Mouse (Mus musculus): ENCODE data around the gene Nrf1. TPM values are rescaled to one million over a fixed set of nuclear protein-coding genes. Genes with fewer than 3 reads are reported as not detected.

The Nrf1 gene
- total RNA-seq, 2 experiments from 2014 or later = 27.1 to 52.1 TPM

DNA sequence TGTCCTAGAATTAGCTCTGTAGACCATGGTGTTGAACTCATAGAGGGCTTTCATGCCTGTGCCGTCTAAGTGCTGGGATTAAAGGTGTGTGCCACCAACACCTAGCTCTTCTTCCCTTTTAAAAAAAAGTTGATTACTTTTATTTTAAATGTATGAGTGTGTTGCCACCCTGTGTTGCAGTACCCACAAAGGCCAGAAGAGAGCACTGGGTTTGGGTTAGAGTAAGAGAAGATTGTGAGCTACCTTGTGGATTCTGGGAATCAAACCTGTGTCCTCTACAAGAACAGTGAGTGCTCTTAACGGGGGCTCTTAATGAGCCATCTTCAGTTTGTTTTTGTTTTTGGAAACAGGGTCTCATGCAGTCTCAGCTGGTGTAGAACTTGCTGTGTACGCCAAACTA is 24.7 kb downstream of the Nrf1 start:
- ATAC-seq (replicated peaks; ENCODE audit: poor library complexity) = peak; percentile 46; the same call in 1 of the 2 replicates

DNA sequence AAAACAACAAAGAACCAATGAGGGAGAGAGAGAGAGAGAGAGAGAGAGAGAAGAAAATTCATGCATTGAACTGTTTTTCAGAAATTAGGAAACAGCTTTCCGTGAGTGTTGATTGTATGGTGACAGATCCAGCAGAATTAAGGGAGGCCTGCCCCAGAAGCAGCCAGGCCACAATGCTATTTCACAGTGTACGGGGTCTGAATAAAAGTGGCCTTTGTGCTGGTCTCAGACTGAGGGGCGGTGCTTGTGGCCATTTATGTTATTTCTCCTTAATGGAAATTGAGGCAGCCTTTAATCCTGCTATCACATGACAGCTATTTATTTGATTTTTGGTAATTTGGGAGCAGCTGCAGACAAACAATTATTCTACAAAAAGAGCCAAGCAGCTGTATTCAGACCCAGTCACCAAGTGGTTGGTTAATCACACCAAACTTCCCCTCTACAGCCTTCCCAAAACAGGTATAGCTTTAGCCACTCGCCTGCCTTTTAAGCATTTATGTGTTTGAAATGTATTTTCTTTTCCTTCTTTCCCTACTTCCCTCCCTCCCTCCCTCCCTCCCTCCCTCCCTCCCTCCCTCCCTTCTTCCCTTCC is 31.2 kb downstream of the Nrf1 start:
- ATAC-seq (replicated peaks; ENCODE audit: poor library complexity) = no peak

DNA sequence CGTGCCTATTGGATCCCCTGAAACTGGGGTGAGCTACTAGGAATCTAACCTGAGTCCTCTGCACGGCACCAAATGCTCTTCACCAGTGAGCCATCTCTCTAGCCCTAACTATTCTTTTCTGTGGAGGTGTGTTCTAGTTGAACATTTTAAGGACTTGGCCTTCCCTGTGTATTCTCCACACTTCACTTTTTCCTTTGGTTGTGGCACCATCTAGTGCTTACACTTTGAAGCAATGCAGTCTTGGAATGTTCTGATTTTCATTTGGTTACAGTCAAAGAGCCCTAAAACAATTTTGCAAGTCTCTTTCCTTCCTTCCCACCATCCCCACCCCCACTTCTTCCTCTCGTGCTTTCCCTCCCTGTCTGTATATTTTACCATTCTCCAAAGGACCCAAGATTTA is 33.6 kb downstream of the Nrf1 start:
- ATAC-seq (replicated peaks; ENCODE audit: poor library complexity) = 0 out of 2 replicates have a peak, but pooled peaks have one; percentile 23

DNA sequence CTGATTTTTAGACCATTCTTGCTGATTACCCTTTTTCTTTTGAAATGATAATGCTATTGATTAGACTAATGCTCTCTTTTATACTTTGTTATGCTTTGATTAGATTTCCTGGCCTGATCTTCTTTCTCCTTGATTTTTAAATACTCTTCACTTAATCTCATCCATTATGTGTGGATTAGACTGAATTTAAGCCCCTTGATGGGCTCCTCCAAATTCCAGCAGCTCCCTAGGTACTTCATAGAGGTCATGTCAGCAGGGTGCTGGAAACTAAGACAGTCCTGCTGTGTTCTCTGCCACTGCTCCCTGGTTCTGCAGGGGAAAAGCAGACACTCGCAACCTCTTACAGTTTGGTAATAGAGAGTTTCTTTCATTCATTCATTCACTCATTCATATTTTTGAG is 35.5 kb downstream of the Nrf1 start:
- no peak for ATAC-seq (replicated peaks; ENCODE audit: poor library complexity)

DNA sequence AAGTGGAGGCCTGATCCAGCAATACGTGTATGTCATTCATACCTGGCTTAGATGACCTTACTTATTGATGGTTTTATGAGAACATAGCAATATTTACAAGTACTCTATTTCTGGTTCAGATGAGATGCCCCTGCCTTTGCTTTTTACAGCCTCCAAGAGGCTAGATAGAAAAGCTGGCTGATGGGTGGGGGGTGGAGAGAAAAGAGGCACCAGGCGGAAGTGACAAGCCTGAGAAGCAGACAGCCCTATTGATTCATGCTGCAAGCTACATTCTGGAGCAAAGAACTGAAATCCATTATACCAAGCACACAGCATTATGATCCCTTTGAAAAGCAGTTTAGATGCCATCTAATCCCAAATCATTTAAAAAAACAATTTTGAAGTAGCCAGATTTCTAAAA is 37.6 kb downstream of the Nrf1 start:
- ATAC-seq (replicated peaks; ENCODE audit: poor library complexity) = no peak

DNA sequence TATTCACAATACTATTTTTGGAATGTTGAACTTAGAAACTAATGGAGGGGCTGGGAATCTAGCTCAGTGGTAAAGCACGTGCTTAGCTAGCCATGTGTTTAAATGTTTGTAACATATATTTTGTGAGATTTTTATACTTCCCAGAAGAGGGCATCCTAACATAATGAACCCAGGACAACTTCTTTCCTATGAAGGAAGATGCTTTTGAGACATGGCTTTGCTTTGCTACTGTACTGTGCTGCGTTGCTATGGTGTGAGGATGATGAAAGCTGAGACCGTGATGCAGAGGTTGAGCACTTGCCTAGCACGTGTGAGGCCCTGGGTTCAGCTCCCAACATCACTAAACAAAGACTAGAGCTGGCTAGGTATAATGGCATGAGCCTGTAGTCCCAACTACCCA is 43.4 kb downstream of the Nrf1 start:
- no peak for ATAC-seq (replicated peaks; ENCODE audit: poor library complexity)

DNA sequence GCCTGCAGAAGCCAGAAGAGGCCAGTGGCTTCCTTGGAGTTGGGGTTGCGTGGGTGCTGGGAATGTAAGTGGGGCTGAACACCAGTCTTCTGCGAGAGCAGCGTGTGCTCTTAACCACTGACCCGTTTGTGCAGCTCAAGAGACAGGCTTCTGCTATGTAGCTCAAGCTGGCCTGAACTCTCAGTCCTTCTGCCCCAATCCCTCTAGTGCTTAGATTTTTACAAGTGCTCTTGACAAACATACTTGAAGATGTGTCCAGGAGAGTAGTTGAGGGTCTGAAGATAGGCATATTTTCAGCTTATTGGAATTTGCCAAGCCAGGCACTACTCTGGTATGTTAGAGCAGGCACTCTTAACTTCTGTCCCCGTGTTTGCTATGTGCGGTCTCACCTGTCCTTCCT is 45.0 kb downstream of the Nrf1 start:
- ATAC-seq (replicated peaks; ENCODE audit: poor library complexity) = no peak

DNA sequence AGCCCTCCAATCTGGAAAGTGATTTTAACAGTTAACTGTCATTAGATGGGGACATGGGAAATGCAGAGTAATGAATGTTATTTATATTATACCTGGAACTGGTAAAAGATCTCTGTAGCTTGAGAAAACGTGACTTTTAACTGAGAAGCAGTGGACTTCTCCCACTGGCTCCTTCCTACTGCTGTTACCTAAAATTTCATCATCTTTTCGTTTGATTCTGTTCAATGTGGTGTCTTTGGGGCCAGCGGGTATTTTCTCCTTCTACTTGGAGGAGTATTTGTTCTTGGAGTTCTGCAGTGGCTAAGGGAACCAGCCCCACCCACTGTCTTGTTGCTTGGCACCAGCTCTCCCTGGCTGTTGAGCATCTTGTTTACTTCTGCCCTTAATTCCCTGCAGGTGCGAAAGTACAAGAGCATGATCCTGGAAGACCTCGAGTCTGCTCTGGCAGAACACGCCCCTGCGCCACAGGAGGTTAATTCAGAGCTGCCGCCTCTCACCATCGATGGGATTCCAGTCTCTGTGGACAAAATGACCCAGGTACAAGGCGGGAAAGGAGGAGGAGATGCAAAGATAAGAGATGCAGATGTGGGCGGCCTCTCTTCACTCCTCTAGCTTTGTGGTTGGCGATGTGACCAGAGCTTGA is 54.1 kb downstream of the Nrf1 start:
- ATAC-seq (replicated peaks; ENCODE audit: poor library complexity) = no peak

DNA sequence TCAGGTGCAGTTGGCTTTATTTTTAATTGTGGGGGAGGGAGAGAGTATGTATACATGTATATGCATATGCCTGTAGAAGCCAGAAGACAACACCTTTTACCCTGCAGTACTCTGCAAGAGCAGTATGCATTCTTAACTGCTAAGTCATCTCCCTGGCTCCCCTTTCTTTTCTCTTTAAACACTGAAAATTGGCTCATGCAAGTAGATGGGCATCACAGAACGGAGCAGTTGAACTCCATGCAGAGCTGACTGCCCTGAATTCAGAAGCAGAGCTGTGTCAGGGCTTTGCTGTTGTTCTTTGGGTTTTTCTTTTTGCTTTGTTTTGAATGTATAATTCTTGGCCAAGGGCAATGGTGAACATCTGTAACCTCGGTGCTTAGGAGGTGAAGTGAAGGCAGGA is 58.3 kb downstream of the Nrf1 start:
- no peak for ATAC-seq (replicated peaks; ENCODE audit: poor library complexity)

DNA sequence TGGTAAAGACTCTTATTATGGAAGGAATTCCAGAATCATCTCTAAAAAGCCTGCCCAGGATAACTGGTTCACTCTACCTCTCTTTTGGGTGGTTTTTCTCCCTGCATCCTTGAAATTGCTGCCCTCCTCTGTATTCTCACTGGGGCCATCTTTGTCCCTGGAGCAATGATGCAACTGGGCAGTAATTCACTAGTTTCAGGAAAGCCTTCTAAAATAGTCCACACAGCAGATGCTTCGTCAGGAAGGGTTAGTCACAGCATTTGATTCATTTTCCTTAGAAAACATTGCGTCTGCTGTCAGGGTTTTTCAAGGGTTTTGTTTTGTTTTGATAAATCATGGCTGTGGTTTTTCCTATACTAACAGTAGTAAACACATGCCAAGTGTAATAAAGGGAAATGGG is 59.7 kb downstream of the Nrf1 start:
- ATAC-seq (replicated peaks; ENCODE audit: poor library complexity) = no peak

DNA sequence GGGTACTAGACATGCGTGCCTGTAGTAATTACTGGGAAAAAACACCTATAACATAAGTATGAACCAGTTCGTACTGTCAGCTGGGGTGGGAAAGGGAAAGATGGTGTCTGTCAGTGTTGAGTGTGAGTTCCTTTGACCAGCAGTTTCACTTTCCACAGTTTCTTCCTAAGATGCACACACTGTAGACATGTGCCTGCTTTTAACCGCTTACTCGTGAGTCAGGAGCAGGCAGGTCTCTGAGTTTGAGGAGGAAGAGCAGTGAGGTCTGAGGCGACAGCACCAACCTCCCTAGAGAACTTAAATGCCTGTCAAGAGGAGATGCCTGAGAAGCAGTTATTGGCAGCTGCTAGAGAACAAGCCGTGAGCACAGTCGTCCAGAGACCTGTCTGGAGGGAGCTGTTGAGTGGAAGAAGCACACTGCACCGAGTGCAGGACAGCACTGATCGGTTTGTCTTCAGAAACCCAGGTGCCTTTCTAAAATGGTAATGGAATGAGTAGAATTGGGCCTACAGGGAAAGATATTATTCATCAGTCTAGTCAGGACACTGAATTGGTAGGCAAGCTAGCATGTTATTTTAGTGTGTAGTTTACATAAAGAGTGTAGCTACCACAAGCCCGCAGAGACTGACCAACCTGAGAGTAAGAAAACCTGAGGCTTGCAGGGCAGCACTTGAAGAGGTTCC is 62.2 kb downstream of the Nrf1 start:
- ATAC-seq (replicated peaks; ENCODE audit: poor library complexity) = no peak

DNA sequence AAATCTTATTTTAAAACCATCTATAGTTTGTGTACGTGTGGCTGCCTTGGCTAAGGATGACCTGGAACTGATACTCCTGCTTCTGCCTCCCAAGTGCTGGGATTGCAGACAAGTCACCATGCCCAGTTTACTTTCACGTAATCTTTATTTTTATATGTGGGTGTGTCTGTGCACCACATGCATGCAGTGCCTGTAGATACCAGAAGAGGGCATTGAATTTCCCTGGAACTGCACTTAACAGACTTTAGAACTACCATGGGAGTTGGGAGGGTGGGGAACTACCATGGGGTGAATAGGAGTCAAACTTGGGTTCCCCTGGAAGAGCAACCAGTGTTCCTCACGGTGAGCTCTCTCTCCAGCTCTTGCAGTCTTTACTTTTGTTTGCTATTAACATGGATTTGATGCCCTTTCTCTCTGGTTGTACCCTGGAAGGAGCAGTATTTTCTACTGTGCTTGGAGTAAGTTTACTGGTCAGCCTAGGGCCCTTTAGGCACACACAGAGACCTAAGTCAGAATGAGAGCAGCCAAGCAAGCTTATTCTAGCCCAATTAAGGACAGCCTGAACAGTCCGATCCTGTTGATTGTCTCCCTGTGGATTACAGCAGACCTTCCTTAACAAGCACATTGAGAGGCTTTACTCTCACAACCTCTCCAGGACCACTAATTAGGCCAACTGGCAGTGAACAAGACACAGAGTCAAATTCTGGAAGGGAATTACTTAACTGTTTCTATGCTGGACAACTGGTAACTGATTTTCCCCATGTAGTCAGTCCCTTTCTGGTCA is 64.8 kb downstream of the Nrf1 start:
- ATAC-seq (replicated peaks; ENCODE audit: poor library complexity) = no peak

DNA sequence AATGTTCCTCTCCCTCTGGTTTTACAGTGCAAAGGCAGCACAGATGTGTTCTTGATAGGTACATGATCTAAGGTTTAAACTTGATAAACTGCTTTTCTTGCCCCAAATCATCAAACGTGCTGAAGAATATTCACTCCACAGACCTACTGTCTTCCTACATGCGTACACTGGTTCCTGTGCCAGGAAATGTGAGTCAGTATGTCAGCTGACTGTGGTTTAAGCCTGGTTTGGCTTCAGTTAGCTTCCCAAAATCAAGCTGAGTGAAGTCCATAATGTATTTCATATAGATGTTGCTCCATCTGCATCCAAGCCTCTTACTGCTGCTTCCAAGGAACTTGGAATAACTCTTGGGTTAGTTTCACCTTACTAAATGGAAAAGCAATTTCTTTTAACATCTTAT is 66.3 kb downstream of the Nrf1 start:
- ATAC-seq (replicated peaks; ENCODE audit: poor library complexity) = peak; percentile 57

DNA sequence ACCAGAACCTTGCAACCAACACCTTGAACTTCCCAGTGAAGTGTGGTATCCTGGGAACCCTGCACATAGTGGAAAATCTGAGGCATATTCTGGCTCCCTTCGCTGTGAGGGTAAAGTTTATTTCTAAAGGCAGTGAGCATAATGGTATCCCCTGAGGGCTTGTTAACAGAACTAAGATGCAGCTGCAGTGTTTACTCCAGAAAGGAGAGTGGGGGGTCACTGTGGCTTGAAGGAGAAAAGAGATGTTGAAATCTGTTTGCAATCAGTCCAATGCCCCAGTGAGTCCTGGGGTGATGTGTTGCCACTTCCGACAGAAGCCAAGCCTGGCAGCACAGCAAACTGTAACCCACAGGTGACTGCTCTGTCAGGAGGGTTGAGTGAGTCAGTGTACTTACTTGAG is 73.4 kb downstream of the Nrf1 start:
- no peak for ATAC-seq (replicated peaks; ENCODE audit: poor library complexity)

DNA sequence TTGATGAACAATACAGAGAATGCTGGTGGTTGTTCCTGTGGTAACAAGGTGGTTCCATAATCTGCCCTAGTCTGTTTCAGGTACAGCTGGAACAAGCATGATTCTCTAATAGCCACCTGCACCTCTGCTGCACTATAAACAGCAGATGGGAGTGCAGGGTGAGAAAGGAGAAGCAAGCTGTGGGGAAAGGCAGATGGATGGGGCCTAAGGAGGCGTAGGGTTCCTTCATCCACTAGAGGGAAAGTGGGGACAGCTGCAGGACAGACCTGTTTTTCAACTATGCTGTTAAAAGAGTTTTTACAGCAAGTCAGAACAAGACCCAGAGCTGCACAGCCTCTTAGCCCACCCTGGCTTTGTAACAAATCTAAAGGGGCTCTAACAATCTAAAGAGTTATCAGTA is 73.8 kb downstream of the Nrf1 start:
- no peak for ATAC-seq (replicated peaks; ENCODE audit: poor library complexity)

DNA sequence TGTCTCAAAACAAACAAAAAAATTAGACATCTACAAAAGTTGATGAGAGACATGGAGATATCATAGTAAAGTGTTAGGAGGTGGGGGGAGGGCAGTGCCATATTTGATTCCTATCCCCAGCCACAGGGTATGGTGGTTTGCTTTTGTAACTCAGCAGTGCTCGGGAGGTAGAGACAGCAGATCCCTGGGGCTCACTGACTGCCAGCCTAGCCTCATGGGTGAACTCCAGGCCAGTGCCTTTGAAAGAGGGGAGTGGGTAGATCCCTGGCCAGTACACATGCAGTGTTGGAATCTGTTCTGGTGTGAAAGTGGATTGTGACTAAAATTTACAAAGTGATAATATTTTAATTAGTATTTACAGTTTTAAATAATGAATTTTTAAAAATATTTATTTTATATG is 75.6 kb downstream of the Nrf1 start:
- no peak for ATAC-seq (replicated peaks; ENCODE audit: poor library complexity)

DNA sequence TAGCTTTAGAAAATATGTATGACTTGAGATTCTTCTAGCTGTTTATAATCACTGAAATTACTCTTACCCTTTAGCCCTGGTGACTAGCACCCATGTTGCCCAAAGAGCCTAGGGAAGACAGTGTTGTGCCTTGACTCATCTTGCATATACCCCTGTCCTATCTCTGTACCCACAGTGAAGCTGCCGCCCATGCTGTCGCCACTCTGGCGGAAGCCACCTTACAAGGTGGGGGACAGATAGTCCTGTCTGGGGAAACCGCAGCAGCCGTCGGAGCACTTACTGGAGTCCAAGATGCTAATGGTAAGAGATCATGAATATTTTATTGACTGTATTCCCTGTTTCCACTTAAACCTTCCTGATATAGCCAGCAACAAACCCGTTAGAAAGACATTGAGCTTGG is 78.3 kb downstream of the Nrf1 start:
- ATAC-seq (replicated peaks; ENCODE audit: poor library complexity) = no peak

DNA sequence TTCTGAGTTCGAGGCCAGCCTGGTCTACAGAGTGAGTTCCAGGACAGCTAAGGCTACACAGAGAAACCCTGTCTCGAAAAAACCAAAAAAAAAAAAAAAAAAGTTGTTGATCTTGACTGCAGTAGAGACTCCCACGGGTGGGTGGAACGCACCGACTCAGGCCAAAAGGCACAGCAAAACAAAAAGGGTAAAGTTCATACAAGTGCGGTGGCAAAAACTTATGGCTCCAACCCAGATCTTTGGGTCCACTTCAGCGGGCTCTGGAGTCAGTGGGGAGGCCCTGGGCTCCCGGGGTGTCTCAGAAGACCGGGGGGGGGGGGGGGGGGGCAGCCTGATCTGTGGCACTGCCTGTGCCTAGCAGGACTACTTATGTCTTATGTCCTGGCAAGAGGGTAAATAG is 79.0 kb downstream of the Nrf1 start:
- ATAC-seq (replicated peaks; ENCODE audit: poor library complexity) = no peak

DNA sequence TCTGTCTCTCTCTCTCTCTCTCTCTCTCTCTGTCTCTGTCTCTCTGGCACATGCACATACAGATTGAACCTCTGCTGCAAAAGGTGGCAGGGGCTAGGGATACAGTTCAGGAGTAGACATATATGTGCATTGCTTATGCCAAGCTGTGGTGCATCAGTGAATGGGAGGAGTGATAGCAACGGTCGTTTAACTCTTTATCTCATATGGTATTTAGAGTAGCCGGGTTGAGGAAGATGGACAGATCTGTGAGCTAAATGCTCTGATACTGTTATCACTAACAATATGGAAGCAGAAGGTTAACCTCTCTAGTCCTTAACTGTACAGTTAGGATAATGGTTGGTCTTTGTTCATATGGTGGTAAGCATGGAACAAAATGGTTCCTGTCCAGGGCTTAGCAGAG is 84.6 kb downstream of the Nrf1 start:
- ATAC-seq (replicated peaks; ENCODE audit: poor library complexity) = peak; percentile 40

DNA sequence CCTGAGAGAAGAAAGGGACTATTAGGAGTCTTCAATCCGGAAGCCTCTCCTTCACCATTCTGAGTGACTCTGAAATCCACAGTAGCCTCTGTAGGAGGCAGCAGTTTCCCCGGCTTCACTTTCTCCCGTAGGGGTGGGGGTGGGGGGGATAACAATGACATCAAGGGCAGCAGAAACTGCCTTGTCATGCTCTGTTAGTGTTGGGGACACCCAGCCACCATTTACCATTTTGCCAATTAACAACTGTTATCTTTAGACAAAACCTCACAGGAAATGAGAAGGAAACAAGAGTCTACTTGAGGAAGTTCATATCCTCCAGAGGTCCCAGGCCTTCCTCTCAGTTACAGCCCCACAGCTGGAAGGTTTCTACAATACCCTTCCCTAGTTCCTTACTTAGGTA is 87.8 kb downstream of the Nrf1 start:
- peak; percentile 81 for ATAC-seq (replicated peaks; ENCODE audit: poor library complexity)

DNA sequence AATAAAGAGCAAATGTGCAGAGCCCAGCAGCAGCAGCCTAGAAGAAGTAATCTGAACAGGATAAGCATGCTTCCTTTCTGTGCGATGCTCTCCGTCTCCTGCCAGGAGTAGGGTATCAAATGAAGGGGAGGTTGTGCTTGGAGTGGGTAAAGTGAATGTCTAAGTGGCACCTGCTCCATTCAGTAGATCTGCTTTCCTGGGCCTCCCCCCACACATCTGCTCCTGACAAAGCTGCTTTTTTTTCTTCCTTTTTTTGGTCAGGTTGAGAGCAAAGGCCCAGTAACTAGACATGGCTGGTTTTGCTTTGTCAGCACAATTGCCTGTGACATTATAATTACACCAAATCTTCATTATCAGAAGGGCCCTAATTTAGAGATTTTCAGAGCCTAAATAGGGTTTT is 89.4 kb downstream of the Nrf1 start:
- ATAC-seq (replicated peaks; ENCODE audit: poor library complexity) = no peak

Data from megakaryocyte progenitor cell, adult 5-6 weeks (primary cell).